Mouse (Mus musculus) limb, embryonic 12.5 days (tissue): Measurements from ENCODE around the gene Gm49486. TPM values are rescaled to one million over a fixed set of nuclear protein-coding genes. Genes with fewer than 3 reads are reported as not detected.

Experiments used
- ATAC-seq: fragments of 200-750 bp; cut with Nextera tagmentation; 2 replicates; pipeline ENCODE4 v1.8.0; 2017; ENCODE audit warnings: low read depth, moderate TSS enrichment; ENCODE audit not compliant: insufficient number of reproducible peaks, insufficient read depth, low FRiP score, low TSS enrichment
- H3K27ac ChIP-seq: fragments of 300-500 bp; sonication (generic); 2 replicates; pipeline ENCODE4 v1.5.1; 2016; ENCODE audit warnings: mild to moderate bottlenecking, moderate library complexity
- H3K27me3 ChIP-seq: fragments of 300-500 bp; sonication (generic); 2 replicates; pipeline ENCODE4 v1.6.1; 2016; ENCODE audit warnings: mild to moderate bottlenecking, moderate library complexity
- H3K36me3 ChIP-seq: fragments of 300-500 bp; sonication (generic); 2 replicates; pipeline ENCODE4 v1.6.1; 2016; ENCODE audit warnings: mild to moderate bottlenecking, moderate library complexity
- H3K4me1 ChIP-seq: fragments of 300-500 bp; sonication (generic); replicated peaks from 2 replicates; pipeline ENCODE4 v1.6.1; 2016
- H3K4me2 ChIP-seq: fragments of 300-500 bp; sonication (generic); 2 replicates; pipeline ENCODE4 v1.6.1; 2016; ENCODE audit warnings: mild to moderate bottlenecking, moderate library complexity
- H3K4me3 ChIP-seq: fragments of 300-500 bp; sonication (generic); replicated peaks from 2 replicates; pipeline ENCODE4 v1.5.1; 2016; ENCODE audit warnings: mild to moderate bottlenecking
- H3K9ac ChIP-seq: fragments of 300-500 bp; sonication (generic); replicated peaks from 2 replicates; pipeline ENCODE4 v1.6.1; 2016; ENCODE audit warnings: mild to moderate bottlenecking, moderate library complexity
- H3K9me3 ChIP-seq: fragments of 300-500 bp; sonication (generic); 2 replicates; pipeline ENCODE4 v1.6.1; 2016; ENCODE audit warnings: mild to moderate bottlenecking, moderate library complexity
- WGBS: fragments of 180-500 bp; shearing (Covaris S2); methylation state at CpG from one replicate; pipeline ENCODE4 v1.1.7; 2016; 5-methylcytosine and 5-hydroxymethylcytosine counted together
- polyA plus RNA-seq: library from polyadenylated mRNA; unstranded; fragments of >200 nt; fragmentation: Nextera tagmentation; extraction: Ambion mirVana; gene quantifications from 2 replicates; pipeline ENCODE4 v1.2.1, GENCODE M21; 2016

The Gm49486 gene
- 0.68 and 0.76 TPM in 2 replicates for polyA plus RNA-seq

DNA sequence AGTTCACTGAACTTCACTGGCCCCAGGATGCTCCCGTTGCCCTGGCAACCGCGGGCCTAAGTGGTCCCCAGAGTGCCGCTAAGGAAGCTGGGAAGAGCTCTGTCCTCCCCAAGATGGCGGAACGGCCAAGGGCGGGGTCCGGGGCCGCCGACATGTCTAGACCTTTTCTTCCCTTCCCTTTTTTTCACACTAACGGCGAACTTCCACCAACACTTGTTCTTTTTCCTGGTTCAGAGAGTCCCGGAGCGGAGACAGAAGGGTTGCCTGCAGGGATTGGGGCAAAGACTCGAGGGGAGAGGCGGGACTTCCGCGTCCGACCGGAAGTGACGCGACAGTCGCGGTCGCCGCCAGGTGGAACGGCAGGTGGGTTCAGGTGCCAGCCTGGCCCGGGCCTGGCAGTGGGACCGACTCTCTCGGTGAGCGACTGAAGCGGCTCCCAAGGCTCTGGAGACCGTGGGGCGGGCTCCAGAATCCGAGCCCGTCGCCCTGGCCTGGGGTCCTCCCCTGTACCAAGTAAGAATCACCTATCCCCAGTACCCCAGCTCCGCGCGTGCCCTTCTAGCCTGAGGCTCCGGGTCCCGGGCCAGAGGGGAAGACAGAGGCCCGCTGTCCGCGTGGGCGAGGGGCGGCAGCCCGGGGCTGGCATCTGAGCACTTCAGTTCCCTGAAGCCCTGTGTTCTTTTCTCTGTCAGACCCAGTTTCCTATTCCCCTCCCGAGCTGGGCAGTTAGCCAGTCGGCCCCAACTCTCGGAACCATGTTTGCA lies at the start of gene Gm49486, which contains the start of gene Pick1:
TSS of gene Gm49486 (plus strand) at position 334 of the 764 bp plus-strand sequence.
TSS of gene Pick1 (plus strand) at position 116 of the 764 bp plus-strand sequence.
- peaks cover 29% of the 10 kb centered on the region for H3K36me3 ChIP-seq
- peak within 1 kb of the TSS; percentile 84 for H3K4me3 ChIP-seq
- H3K27ac ChIP-seq, result peak within 1 kb of the TSS; percentile 96
- WGBS, result 2% methylated on average over 50 of the region's 51 CpGs
- peaks cover 20% of the 10 kb centered on the region for H3K4me1 ChIP-seq
- H3K9ac ChIP-seq, result peak within 1 kb of the TSS; percentile 78
- peak; percentile 66; the same call in 1 of the 2 replicates for ATAC-seq
- peak within 1 kb of the TSS; percentile 88 for H3K4me2 ChIP-seq
- H3K9me3 ChIP-seq, result no peaks in the 10 kb centered on the region
- no peaks in the 10 kb centered on the region for H3K27me3 ChIP-seq

DNA sequence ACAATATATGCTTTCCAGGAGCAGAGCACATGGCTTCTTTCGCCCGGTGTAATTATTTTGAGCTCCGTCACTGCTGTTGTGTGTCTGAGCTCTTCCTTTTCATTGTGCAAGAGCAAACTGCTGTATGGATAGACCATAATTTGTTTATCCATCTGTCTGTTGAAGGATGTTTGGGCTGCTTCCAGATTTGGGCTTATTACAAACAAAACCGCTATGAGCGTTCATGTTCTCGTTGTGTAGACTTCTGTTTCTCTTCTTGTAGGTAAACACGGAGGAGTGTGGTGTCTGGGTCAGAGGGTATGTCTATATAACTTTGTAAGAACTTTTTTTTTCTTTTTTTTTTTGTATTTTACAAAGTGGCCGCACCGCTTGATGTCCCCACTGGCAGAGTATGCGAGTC lies 44.0 kb upstream of the Gm49486 start:
- no peak overlapping the region for H3K4me3 ChIP-seq
- 90% methylated on average over 10 of the region's 10 CpGs for WGBS
- H3K36me3 ChIP-seq, result no peaks in the 10 kb centered on the region
- ATAC-seq, result no peak
- no peaks in the 10 kb centered on the region for H3K27me3 ChIP-seq
- H3K27ac ChIP-seq, result no peak overlapping the region
- H3K9ac ChIP-seq, result no peak overlapping the region
- no peaks in the 10 kb centered on the region for H3K4me1 ChIP-seq
- no peaks in the 10 kb centered on the region for H3K9me3 ChIP-seq
- H3K4me2 ChIP-seq, result no peak overlapping the region

DNA sequence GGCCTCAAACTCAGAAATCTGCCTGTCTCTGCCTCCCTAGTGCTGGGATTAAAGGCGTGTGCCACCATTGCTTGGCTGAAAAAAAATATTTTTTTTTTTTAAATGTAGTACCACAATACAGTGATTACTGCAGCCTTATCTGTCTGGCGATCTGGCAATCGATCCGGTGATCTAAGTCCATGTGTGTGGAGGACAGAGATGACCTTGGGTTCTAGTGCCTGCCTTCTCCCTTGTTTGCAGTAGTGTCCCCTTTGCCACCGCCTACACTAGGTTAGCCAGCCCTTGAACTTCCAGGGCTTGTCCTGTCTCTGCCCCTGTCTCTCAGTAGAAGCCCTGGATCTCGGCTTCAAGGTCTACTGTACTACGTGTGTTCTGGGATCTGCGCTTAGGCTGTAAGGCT lies 41.4 kb upstream of the Gm49486 start:
- H3K9me3 ChIP-seq, result peaks cover 6% of the 10 kb centered on the region; the same call in 1 of the 2 replicates
- H3K4me3 ChIP-seq, result no peak overlapping the region
- H3K4me1 ChIP-seq, result peaks cover 2% of the 10 kb centered on the region
- 92% methylated on average over 8 of the region's 8 CpGs for WGBS
- H3K9ac ChIP-seq, result no peak overlapping the region
- H3K36me3 ChIP-seq, result no peaks in the 10 kb centered on the region
- ATAC-seq, result no peak
- H3K27ac ChIP-seq, result no peak overlapping the region
- H3K27me3 ChIP-seq, result no peaks in the 10 kb centered on the region
- no peak overlapping the region for H3K4me2 ChIP-seq

DNA sequence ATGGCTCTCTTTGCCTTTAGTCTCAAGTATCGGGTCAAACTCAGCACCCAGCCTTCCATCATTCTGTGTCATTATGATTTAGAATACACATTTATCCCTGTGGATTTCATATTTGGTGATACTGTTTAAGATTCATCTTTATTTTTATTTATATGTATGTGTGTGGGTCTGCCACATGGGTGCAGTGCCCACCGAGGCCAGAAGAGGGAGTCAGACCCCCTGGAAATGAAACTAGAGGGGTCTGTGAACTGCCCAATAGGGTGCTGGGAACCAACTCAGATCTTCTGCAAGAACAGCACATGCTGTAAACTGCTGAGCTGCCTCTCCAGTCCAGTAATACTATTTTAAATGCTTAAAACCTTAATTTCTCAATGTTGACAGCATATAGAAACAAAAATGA lies 37.8 kb upstream of the Gm49486 start:
- Histone ChIP-seq H3K9ac (no peak overlapping the region), H3K36me3 (no peaks in the 10 kb centered on the region), H3K4me2 (no peak overlapping the region), H3K9me3 (peaks cover 6% of the 10 kb centered on the region; the same call in 1 of the 2 replicates), H3K4me3 (no peak overlapping the region), H3K4me1 (peaks cover 15% of the 10 kb centered on the region), H3K27me3 (peaks cover 5% of the 10 kb centered on the region), H3K27ac (no peak overlapping the region)
- no peak for ATAC-seq
- 93% methylated on average over 2 of the region's 2 CpGs for WGBS

DNA sequence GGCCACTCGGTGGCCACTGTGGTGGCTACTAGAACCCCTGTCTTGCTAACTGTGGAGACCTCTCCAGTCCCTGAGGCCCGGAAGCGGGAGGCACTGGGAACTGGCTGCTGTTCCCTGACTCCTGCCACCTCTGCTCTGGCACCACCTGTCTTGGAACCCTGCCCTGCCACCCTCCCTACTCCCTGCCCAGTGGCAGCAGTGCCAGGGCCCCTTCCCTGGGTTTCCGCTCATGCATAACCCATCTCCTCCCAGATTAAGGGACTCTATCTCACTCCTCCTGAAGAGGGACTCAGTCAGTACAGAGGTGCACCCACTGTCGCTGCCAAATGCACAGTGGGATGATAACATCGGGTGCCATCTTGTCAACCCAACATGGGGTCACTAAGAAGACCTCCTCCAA lies 36.7 kb upstream of the Gm49486 start:
- no peak overlapping the region for H3K4me2 ChIP-seq

DNA sequence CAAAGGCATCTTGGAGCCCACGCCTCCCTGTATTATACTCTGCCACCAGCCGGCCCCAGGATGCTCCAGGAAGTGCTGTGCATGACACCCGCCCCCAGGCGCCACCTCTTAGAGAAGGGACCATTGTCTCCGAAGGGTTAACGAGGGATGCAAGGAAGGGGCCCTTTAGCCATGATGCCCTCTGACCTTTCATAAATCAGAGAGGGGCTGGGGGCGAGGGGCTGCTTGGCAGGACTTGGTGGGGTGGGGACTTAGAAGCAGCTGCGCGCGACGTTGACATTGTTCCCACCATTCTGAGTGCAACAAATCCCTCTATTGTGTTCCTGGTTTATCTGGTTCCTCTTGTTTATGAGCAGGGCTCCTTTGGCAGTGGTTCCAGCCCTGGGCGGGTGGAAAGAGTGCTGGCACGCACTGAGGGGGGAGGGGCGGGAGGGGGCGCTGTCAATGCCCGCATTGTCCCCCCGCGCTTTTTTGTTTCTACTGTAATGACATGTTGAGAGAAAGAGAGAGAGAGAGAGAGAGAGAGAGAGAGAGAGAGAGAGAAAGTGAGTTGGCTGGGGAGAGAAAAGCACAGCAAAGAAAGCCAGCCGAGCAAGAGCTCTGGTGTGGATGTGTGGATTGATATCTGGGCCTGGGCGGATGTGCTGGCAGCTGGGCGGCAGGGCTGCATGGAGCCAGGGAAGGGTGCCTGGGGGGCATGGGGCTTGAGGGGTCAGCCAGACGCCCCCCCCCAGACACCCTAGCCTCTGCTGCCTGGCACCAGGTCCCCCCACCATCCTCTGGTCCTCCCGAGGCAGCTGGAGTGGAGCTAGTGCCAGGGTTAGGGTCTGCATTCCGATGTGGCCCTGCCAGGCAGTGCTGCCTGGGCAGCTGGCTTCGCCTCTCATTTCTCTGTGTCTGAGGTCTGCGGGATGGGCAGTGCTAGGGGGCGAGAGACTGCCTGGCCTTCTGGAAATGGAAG lies 36.0 kb upstream of the Gm49486 start:
- no peaks in the 10 kb centered on the region for H3K36me3 ChIP-seq
- no peak for ATAC-seq
- H3K4me2 ChIP-seq, result peak overlapping the region; percentile 26
- peaks cover 6% of the 10 kb centered on the region; the same call in 1 of the 2 replicates for H3K9me3 ChIP-seq
- peaks cover 15% of the 10 kb centered on the region for H3K4me1 ChIP-seq
- no peak overlapping the region for H3K4me3 ChIP-seq
- no peak overlapping the region for H3K9ac ChIP-seq
- peak overlapping the region; percentile 76 for H3K27ac ChIP-seq
- H3K27me3 ChIP-seq, result peaks cover 5% of the 10 kb centered on the region
- 48% methylated on average over 27 of the region's 27 CpGs for WGBS

More for the DNA sequence above, 36.7 kb upstream of the Gm49486 start:
- H3K9me3 ChIP-seq, result peaks cover 6% of the 10 kb centered on the region; the same call in 1 of the 2 replicates
- no peak for ATAC-seq
- H3K36me3 ChIP-seq, result no peaks in the 10 kb centered on the region
- H3K27ac ChIP-seq, result peak overlapping the region; percentile 14; the same call in 1 of the 2 replicates
- H3K27me3 ChIP-seq, result peaks cover 5% of the 10 kb centered on the region
- WGBS, result 93% methylated on average over 6 of the region's 6 CpGs
- no peak overlapping the region for H3K4me3 ChIP-seq
- peaks cover 15% of the 10 kb centered on the region for H3K4me1 ChIP-seq
- no peak overlapping the region for H3K9ac ChIP-seq

DNA sequence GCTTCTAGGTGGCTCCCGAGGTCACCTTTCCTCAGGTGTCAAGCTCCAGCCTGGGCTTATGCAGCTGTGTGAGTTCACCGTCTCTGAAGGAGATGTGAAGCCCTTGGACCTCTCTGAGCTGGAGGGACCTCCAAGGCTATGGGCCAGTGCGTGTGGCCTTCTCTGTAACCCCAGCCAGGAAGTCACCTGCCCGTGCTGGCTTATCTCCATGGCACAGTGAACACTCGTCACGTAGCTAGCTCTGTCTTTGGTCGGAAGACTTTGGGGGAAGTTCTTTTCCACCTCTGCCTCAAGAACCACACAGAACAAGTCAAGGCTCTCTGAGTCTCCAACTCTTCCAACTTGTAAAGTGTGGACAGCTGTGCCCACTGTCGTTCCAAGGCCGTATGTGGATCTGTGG lies 35.1 kb upstream of the Gm49486 start:
- Histone ChIP-seq H3K4me3 (no peak overlapping the region), H3K27ac (no peak overlapping the region), H3K4me1 (peaks cover 15% of the 10 kb centered on the region), H3K4me2 (no peak overlapping the region), H3K9me3 (peaks cover 6% of the 10 kb centered on the region; the same call in 1 of the 2 replicates), H3K27me3 (peaks cover 5% of the 10 kb centered on the region), H3K9ac (no peak overlapping the region), H3K36me3 (no peaks in the 10 kb centered on the region)
- 82% methylated on average over 9 of the region's 9 CpGs for WGBS
- ATAC-seq, result no peak

DNA sequence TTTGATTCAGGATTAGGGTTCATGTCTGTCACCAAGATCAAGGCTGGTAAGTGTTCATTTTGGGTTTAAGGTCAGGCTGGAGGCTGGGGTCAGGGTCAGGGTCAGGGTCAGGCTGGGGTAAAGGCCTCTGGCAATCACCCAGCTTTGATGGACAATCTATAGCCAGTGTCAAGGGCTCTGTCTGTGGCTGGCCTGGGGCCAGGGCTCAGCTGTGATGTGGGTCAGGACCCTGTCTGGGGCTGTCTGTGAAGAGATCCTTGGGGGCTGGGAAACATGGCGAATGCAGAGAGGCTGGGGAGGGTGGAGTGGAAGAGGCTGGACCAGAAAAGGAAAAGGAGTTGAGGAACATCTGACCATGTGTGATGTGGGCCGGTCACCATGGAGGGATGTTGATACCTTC lies 34.2 kb upstream of the Gm49486 start:
- peaks cover 6% of the 10 kb centered on the region; the same call in 1 of the 2 replicates for H3K9me3 ChIP-seq
- H3K36me3 ChIP-seq, result no peaks in the 10 kb centered on the region
- 82% methylated on average over 2 of the region's 2 CpGs for WGBS
- H3K4me1 ChIP-seq, result peaks cover 15% of the 10 kb centered on the region
- H3K27ac ChIP-seq, result no peak overlapping the region
- peaks cover 5% of the 10 kb centered on the region for H3K27me3 ChIP-seq
- no peak overlapping the region for H3K4me2 ChIP-seq
- H3K9ac ChIP-seq, result no peak overlapping the region
- no peak for ATAC-seq
- H3K4me3 ChIP-seq, result no peak overlapping the region

DNA sequence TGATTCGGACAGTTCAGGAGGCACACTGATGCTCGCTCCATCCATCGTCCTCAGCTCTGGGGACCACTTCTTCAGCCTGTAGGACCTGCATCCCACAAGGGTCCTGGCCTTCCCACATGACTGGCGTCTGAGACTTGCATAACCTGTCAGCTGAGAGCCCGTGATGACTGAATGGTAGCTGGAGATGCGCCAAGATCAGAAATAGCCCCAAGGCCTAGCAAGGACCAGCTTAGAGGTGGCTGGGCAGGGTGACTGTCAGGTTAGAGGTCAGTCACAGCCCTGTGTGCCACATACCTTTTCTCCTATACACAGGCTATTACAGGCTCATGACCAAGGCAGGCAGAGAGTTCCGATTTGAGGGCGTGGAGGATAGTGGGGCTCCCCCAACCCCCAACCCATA lies 33.7 kb upstream of the Gm49486 start:
- H3K9ac ChIP-seq, result no peak overlapping the region
- H3K27me3 ChIP-seq, result peaks cover 5% of the 10 kb centered on the region
- WGBS, result 88% methylated on average over 8 of the region's 8 CpGs
- ATAC-seq, result no peak
- H3K4me1 ChIP-seq, result peaks cover 15% of the 10 kb centered on the region
- no peak overlapping the region for H3K4me3 ChIP-seq
- no peak overlapping the region for H3K4me2 ChIP-seq
- no peaks in the 10 kb centered on the region for H3K36me3 ChIP-seq
- H3K27ac ChIP-seq, result no peak overlapping the region
- H3K9me3 ChIP-seq, result peaks cover 6% of the 10 kb centered on the region; the same call in 1 of the 2 replicates

DNA sequence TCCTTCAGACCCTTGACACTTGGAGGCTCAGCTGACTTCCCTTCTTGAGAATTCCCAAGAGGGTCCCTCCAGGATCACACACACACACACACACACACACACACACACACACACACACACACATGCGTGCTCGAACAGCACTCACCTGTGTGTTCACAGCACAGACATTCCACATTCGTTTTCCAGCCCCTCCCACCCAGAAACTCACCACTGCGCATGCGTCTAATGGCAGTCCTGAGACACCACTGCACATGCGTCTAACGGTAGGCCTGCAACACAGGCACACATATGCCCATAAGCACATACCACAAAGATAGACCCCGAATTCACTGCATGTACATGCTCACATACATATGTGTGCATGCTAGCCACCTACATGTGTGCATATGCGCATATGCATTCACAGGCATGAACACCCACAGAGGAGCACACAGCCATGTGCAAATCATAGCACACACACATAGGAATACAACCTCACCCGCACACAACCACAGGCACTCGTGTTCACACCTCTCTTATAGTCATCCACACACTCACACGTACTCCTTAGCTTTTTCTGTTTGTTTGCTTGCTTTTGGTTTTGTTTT lies 29.7 kb upstream of the Gm49486 start:
- Histone ChIP-seq H3K36me3 (no peaks in the 10 kb centered on the region), H3K4me3 (no peak overlapping the region), H3K9ac (no peak overlapping the region), H3K4me1 (peaks cover 22% of the 10 kb centered on the region), H3K27me3 (peaks cover 18% of the 10 kb centered on the region), H3K4me2 (no peak overlapping the region), H3K9me3 (no peaks in the 10 kb centered on the region), H3K27ac (no peak overlapping the region)
- no peak for ATAC-seq
- WGBS, result 90% methylated on average over 12 of the region's 12 CpGs
